Mouse (Mus musculus) olfactory bulb, adult 2 months (tissue): ENCODE results near the gene Hoxa6. TPM values are rescaled to one million over a fixed set of nuclear protein-coding genes. Genes with fewer than 3 reads are reported as not detected.

Experiments used
- H3K27ac ChIP-seq: fragments of 200-500 bp; 2 replicates; pipeline ENCODE4 v1.5.1; 2012; ENCODE audit warnings: low read depth, low read length; ENCODE audit not compliant: insufficient read depth
- H3K4me1 ChIP-seq: fragments of 200-500 bp; 2 replicates; pipeline ENCODE4 v1.6.1; 2012; ENCODE audit warnings: low read length; ENCODE audit not compliant: control insufficient read depth, insufficient read depth
- H3K4me3 ChIP-seq: fragments of 200-500 bp; 2 replicates; pipeline ENCODE4 v1.5.1; 2012; ENCODE audit warnings: mild to moderate bottlenecking, low read depth, low read length, moderate library complexity; ENCODE audit not compliant: insufficient read depth
- CTCF ChIP-seq: fragments of 200-500 bp; IDR thresholded peaks from 2 replicates; pipeline ENCODE4 v1.5.1; 2012; ENCODE audit warnings: low read depth, mild to moderate bottlenecking, low read length, moderate library complexity; ENCODE audit not compliant: insufficient read depth
- POLR2A ChIP-seq: fragments of 200-500 bp; IDR thresholded peaks from 2 replicates; pipeline ENCODE4 v1.6.1; 2012; ENCODE audit warnings: mild to moderate bottlenecking, low read depth, low read length, moderate library complexity; ENCODE audit not compliant: insufficient read depth
- WGBS: fragments of 180-500 bp; shearing (Covaris S2); methylation state at CpG from one replicate; pipeline ENCODE4 v1.1.7; 2018; 5-methylcytosine and 5-hydroxymethylcytosine counted together
- polyA plus RNA-seq: library from polyadenylated mRNA; stranded (reverse); fragments of >200 nt; gene quantifications from 2 replicates; pipeline ENCODE4 v1.2.4, GENCODE M21; 2012; ENCODE audit warnings: low replicate concordance; ENCODE audit not compliant: missing spikeins, insufficient read depth, insufficient read length

Gene Hoxa6
- polyA plus RNA-seq, 1 experiment: not detected

DNA sequence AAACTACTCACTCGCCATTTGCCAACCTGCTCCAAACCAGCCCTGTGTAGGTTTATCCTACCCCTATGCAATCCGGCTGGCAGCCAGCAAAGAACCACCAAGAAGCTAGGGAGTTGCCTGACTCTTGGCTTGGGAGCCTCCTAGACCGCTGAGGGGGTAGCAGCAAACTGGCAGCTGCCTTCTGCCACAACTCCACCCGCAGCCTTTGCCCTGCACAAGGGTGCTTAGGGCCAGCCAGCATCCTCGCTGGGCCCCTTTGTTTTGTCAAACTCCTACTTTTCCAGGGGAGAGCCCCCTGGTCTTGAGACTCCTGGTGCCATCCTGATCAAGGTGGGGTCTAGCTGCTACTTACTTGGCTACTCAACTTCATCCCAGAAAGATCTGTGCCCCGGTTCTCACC, 23.9 kb downstream of the Hoxa6 start:
- TF ChIP-seq POLR2A (no peak), CTCF (no peak)
- Histone ChIP-seq H3K4me3 (no peak overlapping the region), H3K27ac (no peak overlapping the region), H3K4me1 (no peaks in the 10 kb centered on the region)
- 3% methylated on average over 6 of the region's 6 CpGs for WGBS

GRCm38 (mm10) chr6:52183311-52184080, 25.0 kb downstream of the Hoxa6 start:
- no peak for TF ChIP-seq CTCF
- no peak for TF ChIP-seq POLR2A
- Histone ChIP-seq H3K4me3 (no peak overlapping the region), H3K4me1 (no peaks in the 10 kb centered on the region), H3K27ac (no peak overlapping the region)
- 7% methylated on average over 10 of the region's 10 CpGs for WGBS

GRCm38 (mm10) chr6:52182793-52183192, 25.7 kb downstream of the Hoxa6 start:
- Histone ChIP-seq H3K4me3 (no peak overlapping the region), H3K4me1 (no peaks in the 10 kb centered on the region), H3K27ac (no peak overlapping the region)
- WGBS: 21% methylated on average over 1 of the region's 1 CpGs
- no peak for TF ChIP-seq CTCF
- TF ChIP-seq POLR2A: no peak

GRCm38 (mm10) chr6:52182030-52182429, 26.5 kb downstream of the Hoxa6 start:
- no peak overlapping the region for H3K27ac ChIP-seq
- H3K4me1 ChIP-seq: no peaks in the 10 kb centered on the region
- 21% methylated on average over 2 of the region's 2 CpGs for WGBS
- no peak overlapping the region for H3K4me3 ChIP-seq
- TF ChIP-seq CTCF: no peak
- TF ChIP-seq POLR2A: no peak

DNA sequence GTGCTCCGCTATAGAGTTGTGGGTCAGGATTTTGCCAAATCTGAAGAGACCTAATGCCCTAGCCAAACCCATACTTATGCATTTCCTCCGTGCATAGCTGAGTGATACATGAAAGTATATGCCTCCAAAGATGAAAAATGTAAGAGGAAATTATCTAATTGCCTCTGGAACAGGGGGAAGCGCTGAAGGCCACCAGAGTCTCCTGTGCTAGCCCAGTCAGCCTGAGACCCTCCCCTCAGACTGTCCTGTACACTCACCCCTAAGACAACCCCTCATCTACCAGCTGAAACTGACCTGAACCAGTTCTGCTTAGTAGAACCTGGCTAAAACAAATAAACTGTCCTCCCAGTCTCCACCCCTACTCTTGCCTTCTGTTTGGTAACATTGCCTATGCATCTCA, 27.8 kb downstream of the Hoxa6 start:
- TF ChIP-seq POLR2A (no peak), CTCF (no peak)
- no peak overlapping the region for H3K27ac ChIP-seq
- H3K4me1 ChIP-seq: no peaks in the 10 kb centered on the region
- H3K4me3 ChIP-seq: no peak overlapping the region
- 6% methylated on average over 3 of the region's 3 CpGs for WGBS

DNA sequence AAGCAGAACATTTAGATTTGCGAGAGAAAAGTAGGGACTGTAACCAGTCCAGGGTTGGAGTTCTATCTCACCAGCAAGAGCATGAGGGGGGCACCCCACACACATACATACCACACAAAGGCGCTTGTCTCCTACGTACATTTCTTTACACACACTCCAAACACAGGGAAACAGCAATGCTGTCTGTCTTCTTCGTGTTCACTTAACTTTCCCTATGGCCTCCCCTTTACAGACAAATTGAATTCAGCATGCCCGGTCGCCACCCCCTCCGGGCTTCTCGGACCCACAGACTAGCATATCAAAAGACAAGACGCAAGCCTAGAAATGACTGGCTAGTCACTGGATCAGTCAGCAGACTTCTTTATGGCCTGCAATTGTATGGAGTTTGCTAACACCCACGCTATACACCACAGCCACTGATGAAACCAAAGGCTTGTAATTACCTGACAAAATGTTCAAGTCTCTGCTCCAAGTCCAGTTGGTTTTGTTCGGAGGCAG, 28.3 kb downstream of the Hoxa6 start:
- H3K27ac ChIP-seq: no peak overlapping the region
- 4% methylated on average over 11 of the region's 11 CpGs for WGBS

GRCm38 (mm10) chr6:52179690-52180089, 28.8 kb downstream of the Hoxa6 start:
- Histone ChIP-seq H3K27ac (no peak overlapping the region), H3K4me1 (no peaks in the 10 kb centered on the region), H3K4me3 (no peak overlapping the region)
- 3% methylated on average over 10 of the region's 10 CpGs for WGBS
- TF ChIP-seq POLR2A (no peak), CTCF (no peak)

More for the DNA sequence above, 28.3 kb downstream of the Hoxa6 start:
- no peak overlapping the region for H3K4me3 ChIP-seq
- TF ChIP-seq CTCF: no peak
- TF ChIP-seq POLR2A: no peak
- no peaks in the 10 kb centered on the region for H3K4me1 ChIP-seq

DNA sequence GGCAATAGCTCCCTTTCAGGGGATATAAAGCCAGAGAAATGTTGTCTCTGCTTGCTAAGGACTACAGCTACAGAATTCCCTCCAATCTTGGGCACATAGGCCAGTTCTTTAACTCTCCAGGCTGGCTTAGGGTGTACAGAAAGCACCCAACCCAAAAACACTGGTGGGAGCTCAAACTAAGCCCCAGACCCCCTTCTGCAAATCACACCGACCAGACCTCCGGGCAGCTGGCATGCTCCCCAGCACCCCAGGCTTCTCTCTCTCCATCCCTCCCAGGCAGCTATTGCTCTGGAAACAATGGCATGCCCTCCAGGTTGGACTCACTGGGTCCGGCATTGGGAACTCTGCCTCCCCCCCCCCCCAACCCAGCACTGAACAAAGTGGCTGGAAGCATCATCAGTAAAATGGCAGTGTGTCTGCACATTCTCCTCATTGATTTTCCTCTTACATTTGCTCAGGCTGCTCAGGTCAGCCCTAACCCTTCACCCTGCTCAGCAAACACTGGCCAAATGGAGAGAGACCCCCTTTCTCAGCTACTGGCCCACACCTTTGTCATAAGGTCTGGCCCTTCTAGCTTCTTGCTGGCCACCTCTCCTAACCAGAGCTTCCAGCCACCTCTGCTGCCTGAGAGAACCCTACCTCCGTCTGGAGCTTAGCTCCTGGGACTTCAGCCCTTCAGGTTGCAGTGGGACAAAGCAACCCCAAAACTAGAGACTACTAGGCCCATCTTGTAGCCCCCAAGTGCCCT, 29.4 kb downstream of the Hoxa6 start:
- Histone ChIP-seq H3K4me1 (no peaks in the 10 kb centered on the region), H3K4me3 (no peak overlapping the region), H3K27ac (no peak overlapping the region)
- 0% methylated on average over 4 of the region's 4 CpGs for WGBS
- TF ChIP-seq CTCF (no peak), POLR2A (no peak)

DNA sequence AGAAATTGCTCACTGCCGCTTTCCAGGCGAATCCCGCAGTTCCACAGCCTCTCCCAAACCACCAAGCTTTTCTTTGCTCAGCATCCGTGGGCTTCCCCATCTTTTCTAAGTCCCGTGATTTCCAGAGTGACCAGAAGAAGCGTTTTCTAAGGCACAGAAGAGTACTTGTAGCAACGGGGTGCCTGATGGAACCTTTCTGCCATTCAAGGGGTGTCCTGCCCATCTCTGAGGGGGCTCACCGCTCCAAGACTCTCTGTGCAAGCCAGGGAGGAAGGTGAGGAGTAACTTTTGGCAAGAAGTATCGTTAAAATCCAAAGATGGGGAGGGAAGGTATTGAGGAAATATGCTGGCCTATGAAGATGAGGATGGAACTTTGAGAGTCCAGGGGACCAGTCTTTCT, 30.7 kb downstream of the Hoxa6 start:
- H3K4me1 ChIP-seq: no peaks in the 10 kb centered on the region
- TF ChIP-seq CTCF (no peak), POLR2A (no peak)
- H3K27ac ChIP-seq: no peak overlapping the region
- 5% methylated on average over 9 of the region's 9 CpGs for WGBS
- no peak overlapping the region for H3K4me3 ChIP-seq
